Mouse (Mus musculus): ENCODE results near the gene Numa1. TPM values are rescaled to one million over a fixed set of nuclear protein-coding genes. Genes with fewer than 3 reads are reported as not detected.
"Not testable (repeated sequence)": the region's sequence is repeated elsewhere in the genome, so short reads cannot be mapped to it uniquely, and the experiment has no call there.

The Numa1 gene
- polyA plus RNA-seq, 1 experiment from 2014 or later: 17.2 TPM

GRCm38 (mm10) chr7:102025187-102026119 lies 91.5 kb downstream of the Numa1 start:
- no peak overlapping the region for H3K27ac ChIP-seq (ENCODE audit: low read depth)
- H3K27me3 ChIP-seq (ENCODE audit: insufficient read depth, low read length): no peaks in the 10 kb centered on the region
- H3K4me1 ChIP-seq (ENCODE audit: insufficient read depth): no peaks in the 10 kb centered on the region
- 77% methylated on average over 2 of the region's 2 CpGs for WGBS (ENCODE audit: insufficient replicate concordance)
- no peak overlapping the region for H3K9ac ChIP-seq (replicated peaks)
- ATAC-seq (peak; percentile 71), DNase-seq (no peak)
- H3K36me3 ChIP-seq (replicated peaks; ENCODE audit: insufficient read depth, low read length): peaks cover 29% of the 10 kb centered on the region
- H3K4me3 ChIP-seq (ENCODE audit: low read depth, low read length): no peak overlapping the region
- TF ChIP-seq CTCF (IDR thresholded peaks at IDR 0.05; ENCODE audit: low read depth) (no peak), EP300 (IDR thresholded peaks at IDR 0.05; ENCODE audit: low read depth) (peak; percentile 11; the same call in 1 of the 2 replicates)
- no peaks in the 10 kb centered on the region for H3K9me3 ChIP-seq (ENCODE audit: low read length)
- H3K4me2 ChIP-seq (ENCODE audit: low read depth, low read length): no peak overlapping the region

GRCm38 (mm10) chr7:102034904-102035303 lies 101.0 kb downstream of the Numa1 start:
- Histone ChIP-seq H3K9ac (replicated peaks) (no peak overlapping the region), H3K4me1 (ENCODE audit: insufficient read depth) (no peaks in the 10 kb centered on the region), H3K36me3 (replicated peaks; ENCODE audit: insufficient read depth, low read length) (peaks cover 61% of the 10 kb centered on the region), H3K27ac (ENCODE audit: low read depth) (no peak overlapping the region), H3K4me3 (ENCODE audit: low read depth, low read length) (no peak overlapping the region), H3K4me2 (ENCODE audit: low read depth, low read length) (no peak overlapping the region), H3K9me3 (ENCODE audit: low read length) (no peaks in the 10 kb centered on the region), H3K27me3 (ENCODE audit: insufficient read depth, low read length) (no peaks in the 10 kb centered on the region)
- peak; percentile 54 for TF ChIP-seq CTCF (IDR thresholded peaks at IDR 0.05; ENCODE audit: low read depth)
- TF ChIP-seq EP300 (IDR thresholded peaks at IDR 0.05; ENCODE audit: low read depth): no peak
- ATAC-seq: no peak
- 91% methylated on average over 1 of the region's 1 CpGs for WGBS (ENCODE audit: insufficient replicate concordance)
- no peak for DNase-seq

DNA sequence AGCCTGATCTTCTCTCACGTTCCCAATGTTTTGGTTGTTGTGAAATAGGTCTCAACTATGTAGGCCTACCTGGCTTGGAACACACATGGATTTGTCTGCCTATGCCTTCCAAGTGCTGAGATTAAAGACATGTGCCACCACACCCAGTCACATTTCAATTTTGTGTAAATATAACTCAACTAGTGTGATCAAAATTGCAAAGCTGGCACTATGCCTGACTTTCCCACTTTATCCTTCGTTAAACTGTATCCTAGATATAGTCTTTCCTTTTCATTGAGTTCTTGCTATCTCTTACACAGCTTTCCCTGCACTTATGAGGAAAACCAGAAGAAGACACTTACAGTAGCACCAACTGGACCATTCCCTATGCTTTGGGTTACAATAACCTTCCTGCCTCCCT lies 101.6 kb downstream of the Numa1 start:
- Histone ChIP-seq H3K27me3 (ENCODE audit: insufficient read depth, low read length) (no peaks in the 10 kb centered on the region), H3K4me3 (ENCODE audit: low read depth, low read length) (no peak overlapping the region), H3K27ac (ENCODE audit: low read depth) (no peak overlapping the region), H3K4me1 (ENCODE audit: insufficient read depth) (no peaks in the 10 kb centered on the region), H3K4me2 (ENCODE audit: low read depth, low read length) (no peak overlapping the region), H3K9ac (replicated peaks) (no peak overlapping the region), H3K36me3 (replicated peaks; ENCODE audit: insufficient read depth, low read length) (peaks cover 61% of the 10 kb centered on the region), H3K9me3 (ENCODE audit: low read length) (no peaks in the 10 kb centered on the region)
- TF ChIP-seq EP300 (IDR thresholded peaks at IDR 0.05; ENCODE audit: low read depth): no peak
- no peak for TF ChIP-seq CTCF (IDR thresholded peaks at IDR 0.05; ENCODE audit: low read depth)
- DNase-seq (no peak), ATAC-seq (no peak)
- 73% methylated on average over 2 of the region's 2 CpGs for WGBS (ENCODE audit: insufficient replicate concordance)

GRCm38 (mm10) chr7:102037318-102037717 lies 103.4 kb downstream of the Numa1 start:
- Histone ChIP-seq H3K27me3 (ENCODE audit: insufficient read depth, low read length) (no peaks in the 10 kb centered on the region), H3K9me3 (ENCODE audit: low read length) (no peaks in the 10 kb centered on the region), H3K36me3 (replicated peaks; ENCODE audit: insufficient read depth, low read length) (peaks cover 59% of the 10 kb centered on the region), H3K27ac (ENCODE audit: low read depth) (no peak overlapping the region), H3K4me2 (ENCODE audit: low read depth, low read length) (no peak overlapping the region), H3K4me1 (ENCODE audit: insufficient read depth) (no peaks in the 10 kb centered on the region), H3K4me3 (ENCODE audit: low read depth, low read length) (no peak overlapping the region), H3K9ac (replicated peaks) (no peak overlapping the region)
- 88% methylated on average over 3 of the region's 3 CpGs for WGBS (ENCODE audit: insufficient replicate concordance)
- DNase-seq (no peak), ATAC-seq (no peak)
- TF ChIP-seq CTCF (IDR thresholded peaks at IDR 0.05; ENCODE audit: low read depth): no peak
- no peak for TF ChIP-seq EP300 (IDR thresholded peaks at IDR 0.05; ENCODE audit: low read depth)

DNA sequence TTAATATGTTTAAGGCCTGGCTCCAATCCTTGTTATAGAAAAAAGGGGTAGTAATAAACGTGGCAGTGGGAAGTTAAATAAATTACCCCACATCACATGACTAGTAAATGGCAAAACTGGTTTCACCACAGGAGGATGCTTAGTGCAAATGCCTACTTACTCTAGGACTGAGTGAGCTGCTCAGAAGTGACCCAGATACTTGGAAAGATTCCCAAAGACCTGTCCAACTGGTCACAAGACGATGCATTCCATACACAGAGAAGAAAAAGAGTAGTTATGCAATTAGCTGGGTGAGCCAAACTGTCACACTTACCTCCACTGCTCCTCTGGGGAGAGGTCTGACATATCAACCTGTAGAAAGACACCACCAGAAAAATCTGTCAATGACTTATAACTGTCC lies 108.4 kb downstream of the Numa1 start:
- ATAC-seq (no peak), DNase-seq (no peak)
- H3K36me3 ChIP-seq (replicated peaks; ENCODE audit: insufficient read depth, low read length): peaks cover 32% of the 10 kb centered on the region
- H3K4me3 ChIP-seq (ENCODE audit: low read depth, low read length): no peak overlapping the region
- 48% methylated on average over 2 of the region's 2 CpGs for WGBS (ENCODE audit: insufficient replicate concordance)
- no peak overlapping the region for H3K9ac ChIP-seq (replicated peaks)
- H3K9me3 ChIP-seq (ENCODE audit: low read length): no peaks in the 10 kb centered on the region
- no peak overlapping the region for H3K4me2 ChIP-seq (ENCODE audit: low read depth, low read length)
- no peaks in the 10 kb centered on the region for H3K27me3 ChIP-seq (ENCODE audit: insufficient read depth, low read length)
- H3K27ac ChIP-seq (ENCODE audit: low read depth): no peak overlapping the region
- TF ChIP-seq EP300 (IDR thresholded peaks at IDR 0.05; ENCODE audit: low read depth) (no peak), CTCF (IDR thresholded peaks at IDR 0.05; ENCODE audit: low read depth) (no peak)
- no peaks in the 10 kb centered on the region for H3K4me1 ChIP-seq (ENCODE audit: insufficient read depth)

- H3K27ac ChIP-seq (ENCODE audit: low read depth); DNase-seq; H3K4me3 ChIP-seq (ENCODE audit: low read depth, low read length); H3K36me3 ChIP-seq (replicated peaks; ENCODE audit: insufficient read depth, low read length); H3K9ac ChIP-seq (replicated peaks); H3K9me3 ChIP-seq (ENCODE audit: low read length); H3K4me1 ChIP-seq (ENCODE audit: insufficient read depth); H3K4me2 ChIP-seq (ENCODE audit: low read depth, low read length); H3K27me3 ChIP-seq (ENCODE audit: insufficient read depth, low read length); ATAC-seq: not testable (repeated sequence)
- peak; percentile 60 for TF ChIP-seq CTCF (IDR thresholded peaks at IDR 0.05; ENCODE audit: low read depth)
These were observed 114.6 kb downstream of the Numa1 start for GRCm38 (mm10) chr7:102048524-102048923.

Data from liver, postnatal 0 days (tissue).